Mouse (Mus musculus): ENCODE measurements around the gene Tcf7l1. TPM values are rescaled to one million over a fixed set of nuclear protein-coding genes. Genes with fewer than 3 reads are reported as not detected.

Tcf7l1 gene
- total and polyA plus RNA-seq, 3 experiments = not detected

DNA sequence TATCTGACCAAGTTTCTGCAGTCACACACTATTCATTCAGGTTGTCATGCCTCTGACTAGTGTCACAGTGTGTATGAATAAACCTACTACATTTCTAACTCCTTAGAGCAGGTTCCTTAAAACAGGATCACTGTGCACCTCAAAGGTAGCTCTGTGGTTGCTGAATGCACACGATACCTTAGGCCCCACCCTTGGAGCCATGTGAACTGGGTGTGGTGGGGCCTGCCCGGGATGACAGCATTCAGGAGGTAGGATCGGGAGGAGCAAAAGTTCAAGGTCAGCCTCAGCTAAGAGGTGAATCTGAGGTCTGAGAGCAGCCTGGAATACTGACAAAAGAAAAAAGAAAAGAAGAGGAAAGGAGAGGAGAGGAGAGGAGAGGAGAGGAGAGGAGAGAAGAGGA lies 19.3 kb upstream of the Tcf7l1 start:
- no peak for TF ChIP-seq MYC (IDR thresholded peaks at IDR 0.05; ENCODE audit: low read depth, low read length)
- TF ChIP-seq UBTF (IDR thresholded peaks at IDR 0.05; ENCODE audit: borderline replicate concordance, insufficient read depth, low read depth, low read length) = no peak
- no peak for TF ChIP-seq NRF1 (IDR thresholded peaks at IDR 0.05; ENCODE audit: insufficient read depth, low read depth, low read length, poor library complexity, severe bottlenecking)
- no peak for TF ChIP-seq SIN3A (IDR thresholded peaks at IDR 0.05; ENCODE audit: low read length)
- no peak for TF ChIP-seq MAZ (IDR thresholded peaks at IDR 0.05; ENCODE audit: low read depth, low read length)
- TF ChIP-seq CTCF (IDR thresholded peaks at IDR 0.05 in 2 of 3, conservative IDR thresholded peaks at IDR 0.05 in 1 of 3; ENCODE audit: control insufficient read depth in 1 of 3, insufficient read depth in 1 of 3, low read depth in 2 of 3, low read length in 3 of 3, poor library complexity in 1 of 3, severe bottlenecking in 1 of 3) = no peak
- no peak for TF ChIP-seq MAX (IDR thresholded peaks at IDR 0.05; ENCODE audit: low read length)
- no peak for TF ChIP-seq TCF12 (IDR thresholded peaks at IDR 0.05; ENCODE audit: low read depth, low read length)
- Histone ChIP-seq H3K27ac (ENCODE audit: control insufficient read depth, low read depth, low read length) (no peak overlapping the region), H3K79me2 (ENCODE audit: control insufficient read depth, insufficient read depth, low read length, poor library complexity) (no peaks in the 10 kb centered on the region), H3K4me1 (ENCODE audit: control insufficient read depth in 1 of 2, insufficient read depth in 2 of 2, low read length in 2 of 2) (no peaks in the 10 kb centered on the region), H3K36me3 (ENCODE audit: control insufficient read depth in 1 of 2, insufficient read depth in 2 of 2, low read length in 2 of 2) (no peaks in the 10 kb centered on the region), H3K9ac (ENCODE audit: control insufficient read depth, low read depth, low read length, poor library complexity, severe bottlenecking) (no peak overlapping the region), H3K9me3 (replicated peaks; ENCODE audit: insufficient read depth, low read length) (no peaks in the 10 kb centered on the region), H3K4me3 (ENCODE audit: control insufficient read depth in 1 of 2, insufficient read depth in 1 of 2, low read depth in 2 of 2, low read length in 2 of 2) (no peak overlapping the region), H3K27me3 (ENCODE audit: control insufficient read depth in 1 of 2, insufficient read depth in 2 of 2, low read length in 2 of 2) (no peaks in the 10 kb centered on the region; a peak in 1 of 4 replicates)
- DNase-seq (ENCODE audit: low read depth, low spot score) = no peak

DNA sequence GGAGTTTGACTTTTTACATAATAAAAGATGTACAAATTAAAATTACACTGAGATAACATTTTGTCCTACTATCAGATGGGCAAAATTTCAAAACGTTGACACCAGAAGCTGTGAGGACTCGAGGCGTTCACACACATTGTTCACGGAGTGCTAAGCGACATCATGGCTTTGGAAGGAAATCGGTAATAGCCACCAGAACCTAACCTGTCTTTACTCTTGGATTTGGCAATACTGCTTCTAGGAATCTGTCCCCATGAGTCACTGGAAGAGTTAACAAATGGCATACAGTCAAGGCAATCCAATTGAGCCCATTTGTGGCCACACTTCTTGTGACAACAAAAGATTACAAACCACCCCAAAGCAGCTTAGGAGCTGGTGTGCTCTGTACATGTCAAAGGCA lies 14.6 kb upstream of the Tcf7l1 start:
- Histone ChIP-seq H3K4me3 (ENCODE audit: control insufficient read depth in 1 of 2, insufficient read depth in 1 of 2, low read depth in 2 of 2, low read length in 2 of 2) (no peak overlapping the region), H3K27ac (ENCODE audit: control insufficient read depth, low read depth, low read length) (no peak overlapping the region), H3K27me3 (ENCODE audit: control insufficient read depth in 1 of 2, insufficient read depth in 2 of 2, low read length in 2 of 2) (no peaks in the 10 kb centered on the region), H3K9me3 (replicated peaks; ENCODE audit: insufficient read depth, low read length) (no peaks in the 10 kb centered on the region), H3K4me1 (ENCODE audit: control insufficient read depth in 1 of 2, insufficient read depth in 2 of 2, low read length in 2 of 2) (no peaks in the 10 kb centered on the region), H3K9ac (ENCODE audit: control insufficient read depth, low read depth, low read length, poor library complexity, severe bottlenecking) (no peak overlapping the region), H3K36me3 (ENCODE audit: control insufficient read depth in 1 of 2, insufficient read depth in 2 of 2, low read length in 2 of 2) (no peaks in the 10 kb centered on the region), H3K79me2 (ENCODE audit: control insufficient read depth, insufficient read depth, low read length, poor library complexity) (no peaks in the 10 kb centered on the region)
- TF ChIP-seq MEF2A (IDR thresholded peaks at IDR 0.05; ENCODE audit: extremely low read depth, insufficient replicate concordance, low read depth, low read length, poor library complexity, severe bottlenecking) (no peak), CHD1 (IDR thresholded peaks at IDR 0.05; ENCODE audit: low read depth, low read length) (no peak), CHD2 (IDR thresholded peaks at IDR 0.05; ENCODE audit: low read length) (no peak), JUND (IDR thresholded peaks at IDR 0.05; ENCODE audit: low read depth, low read length) (no peak), KAT2A (conservative IDR thresholded peaks at IDR 0.05; ENCODE audit: low read depth, low read length) (no peak), RAD21 (IDR thresholded peaks at IDR 0.05; ENCODE audit: low read depth, low read length) (no peak), ZMIZ1 (IDR thresholded peaks at IDR 0.05; ENCODE audit: low read depth, low read length) (no peak)
- no peak for DNase-seq (ENCODE audit: low read depth, low spot score)

DNA sequence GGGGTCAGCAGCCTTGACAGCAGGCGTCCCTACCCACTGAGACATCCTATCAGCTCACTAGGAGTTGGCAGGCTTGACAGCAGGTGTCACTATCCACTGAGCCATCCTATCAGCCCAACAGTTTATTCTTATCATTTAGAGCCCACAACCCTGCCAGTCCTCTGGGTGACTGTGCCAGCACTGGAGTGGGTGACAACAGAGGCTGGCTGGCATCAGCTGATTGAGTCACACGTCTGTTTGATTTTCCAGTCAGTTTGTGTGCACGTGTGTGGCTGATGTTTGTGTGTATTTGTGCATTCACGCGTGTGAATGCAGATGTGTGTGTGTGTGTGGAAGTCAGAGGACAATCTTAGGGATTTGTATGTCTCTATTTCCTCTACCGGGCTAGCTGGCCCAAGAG lies 13.1 kb upstream of the Tcf7l1 start:
- Histone ChIP-seq H3K9me3 (replicated peaks; ENCODE audit: insufficient read depth, low read length) (no peaks in the 10 kb centered on the region), H3K27ac (ENCODE audit: control insufficient read depth, low read depth, low read length) (no peak overlapping the region), H3K79me2 (ENCODE audit: control insufficient read depth, insufficient read depth, low read length, poor library complexity) (no peaks in the 10 kb centered on the region), H3K9ac (ENCODE audit: control insufficient read depth, low read depth, low read length, poor library complexity, severe bottlenecking) (no peak overlapping the region), H3K27me3 (ENCODE audit: control insufficient read depth in 1 of 2, insufficient read depth in 2 of 2, low read length in 2 of 2) (no peaks in the 10 kb centered on the region), H3K4me3 (ENCODE audit: control insufficient read depth in 1 of 2, insufficient read depth in 1 of 2, low read depth in 2 of 2, low read length in 2 of 2) (no peak overlapping the region), H3K36me3 (ENCODE audit: control insufficient read depth in 1 of 2, insufficient read depth in 2 of 2, low read length in 2 of 2) (no peaks in the 10 kb centered on the region), H3K4me1 (ENCODE audit: control insufficient read depth in 1 of 2, insufficient read depth in 2 of 2, low read length in 2 of 2) (no peaks in the 10 kb centered on the region)
- TF ChIP-seq EP300 (IDR thresholded peaks at IDR 0.05; ENCODE audit: low read depth in 1 of 2, low read length in 2 of 2) (no peak), HCFC1 (IDR thresholded peaks at IDR 0.05; ENCODE audit: low read depth, low read length) (no peak), POLR2A (IDR thresholded peaks at IDR 0.05; ENCODE audit: control insufficient read depth in 1 of 2, insufficient read depth in 1 of 2, low read depth in 1 of 2, low read length in 2 of 2, poor library complexity in 1 of 2) (no peak), MXI1 (IDR thresholded peaks at IDR 0.05; ENCODE audit: low read depth, low read length) (no peak), MEF2A (IDR thresholded peaks at IDR 0.05; ENCODE audit: extremely low read depth, insufficient replicate concordance, low read depth, low read length, poor library complexity, severe bottlenecking) (no peak), RCOR1 (IDR thresholded peaks at IDR 0.05; ENCODE audit: low read depth, low read length) (no peak), CHD1 (IDR thresholded peaks at IDR 0.05; ENCODE audit: low read depth, low read length) (no peak), E2F4 (IDR thresholded peaks at IDR 0.05; ENCODE audit: borderline replicate concordance, low read depth, low read length) (no peak), MYB (IDR thresholded peaks at IDR 0.05; ENCODE audit: low read depth, low read length) (no peak), KAT2A (conservative IDR thresholded peaks at IDR 0.05; ENCODE audit: low read depth, low read length) (no peak), CHD2 (IDR thresholded peaks at IDR 0.05; ENCODE audit: low read length) (no peak), POLR2AphosphoS2 (IDR thresholded peaks at IDR 0.05; ENCODE audit: low read length) (no peak), MAX (IDR thresholded peaks at IDR 0.05; ENCODE audit: low read length) (no peak)
- no peak for DNase-seq (ENCODE audit: low read depth, low spot score)
